In genomic region chr6:86271130-86271529, GRCm38 (mm10) we compare ENCODE assay signal across 24 mouse cellular contexts.
DNase-seq lines count a peak whose midpoint lies in the region; ATAC-seq and TF ChIP-seq lines count a peak whose summit lies in the region.
"Had no signal": no experiment of that assay in that cellular context is flagged by ENCODE, and none has a peak within 500 bp of the region (broad histone marks: within the 10 kb centered on the region; RNA-seq: fewer than 3 reads in every experiment).

No protein-coding gene starts in this region.

- no peak for TF ChIP-seq EP300 in stomach, postnatal 0 days (optimal IDR thresholded peaks at IDR 0.05)

- WGBS in hindbrain, embryonic 10.5 days, result 86% methylated on average over 5 of the region's 5 CpGs
- WGBS in hindbrain, embryonic 13.5 days, result 82% methylated on average over 5 of the region's 5 CpGs
- WGBS in midbrain, embryonic 11.5 days, result 91% methylated on average over 5 of the region's 5 CpGs
- WGBS in midbrain, embryonic 15.5 days, result 85% methylated on average over 5 of the region's 5 CpGs
- WGBS in stomach, postnatal 0 days, result 78% methylated on average over 5 of the region's 5 CpGs

- H3K36me3 ChIP-seq in hindbrain, embryonic 10.5 days, result no peaks in the 10 kb centered on the region
- no peaks in the 10 kb centered on the region for H3K36me3 ChIP-seq in hindbrain, embryonic 13.5 days
- H3K36me3 ChIP-seq in midbrain, embryonic 11.5 days (ENCODE audit: control insufficient read depth, insufficient read depth, low read length), result no peaks in the 10 kb centered on the region
- no peaks in the 10 kb centered on the region for H3K36me3 ChIP-seq in midbrain, embryonic 15.5 days (replicated peaks)
- H3K36me3 ChIP-seq in stomach, postnatal 0 days (ENCODE audit: control insufficient read depth, insufficient read depth, low read length), result no peaks in the 10 kb centered on the region
- H3K36me3 ChIP-seq: embryonic facial prominence, embryonic 10.5 days; embryonic facial prominence, embryonic 15.5 days; forebrain, embryonic 12.5 days; hindbrain, embryonic 12.5 days; limb, embryonic 13.5 days; lung, embryonic 15.5 days had no signal

- H3K4me1 ChIP-seq in hindbrain, embryonic 10.5 days (replicated peaks), result peaks cover 23% of the 10 kb centered on the region
- H3K4me1 ChIP-seq in hindbrain, embryonic 13.5 days (replicated peaks), result peaks cover 6% of the 10 kb centered on the region; the same call in 1 of the 2 replicates
- no peaks in the 10 kb centered on the region for H3K4me1 ChIP-seq in midbrain, embryonic 11.5 days (ENCODE audit: control insufficient read depth, insufficient read depth, low read length)
- H3K4me1 ChIP-seq in midbrain, embryonic 15.5 days, result peaks cover 4% of the 10 kb centered on the region; the same call in 1 of the 2 replicates
- no peaks in the 10 kb centered on the region for H3K4me1 ChIP-seq in stomach, postnatal 0 days (replicated peaks; ENCODE audit: control insufficient read depth, insufficient read depth)

- H3K4me3 ChIP-seq in hindbrain, embryonic 10.5 days, result no peak overlapping the region
- H3K4me3 ChIP-seq in hindbrain, embryonic 13.5 days, result no peak overlapping the region
- no peak overlapping the region for H3K4me3 ChIP-seq in midbrain, embryonic 11.5 days (ENCODE audit: low read depth, low read length)
- H3K4me3 ChIP-seq in midbrain, embryonic 15.5 days, result no peak overlapping the region
- no peak overlapping the region for H3K4me3 ChIP-seq in stomach, postnatal 0 days (ENCODE audit: low read depth, low read length)
- H3K4me3 ChIP-seq: embryonic facial prominence, embryonic 10.5 days; embryonic facial prominence, embryonic 15.5 days; forebrain, embryonic 12.5 days; hindbrain, embryonic 12.5 days; limb, embryonic 13.5 days; lung, embryonic 15.5 days had no signal

- no peak for DNase-seq in hindbrain, embryonic 10.5 days (ENCODE audit: low spot score)
- peak; percentile 6 for DNase-seq in midbrain, embryonic 11.5 days (ENCODE audit: low spot score, missing footprints)
- peak; percentile 66 for DNase-seq in cerebellum, adult 9-11 months
- no peak for DNase-seq in stomach, postnatal 0 days (ENCODE audit: low spot score)
- DNase-seq in spleen, adult 18-20 months, result no peak
- DNase-seq: forebrain, postnatal 0 days; kidney, postnatal 10 days; layer of hippocampus, adult 9-11 months; right cerebral cortex, postnatal 25 days; thymus, adult 18-20 months; thymus, postnatal 25 days had no signal

- no peaks in the 10 kb centered on the region for H3K9me3 ChIP-seq in hindbrain, embryonic 10.5 days
- no peaks in the 10 kb centered on the region for H3K9me3 ChIP-seq in hindbrain, embryonic 13.5 days
- H3K9me3 ChIP-seq in midbrain, embryonic 11.5 days (ENCODE audit: control insufficient read depth, low read length), result no peaks in the 10 kb centered on the region
- H3K9me3 ChIP-seq in midbrain, embryonic 15.5 days, result no peaks in the 10 kb centered on the region
- H3K9me3 ChIP-seq in stomach, postnatal 0 days (ENCODE audit: control insufficient read depth, low read length), result no peaks in the 10 kb centered on the region
- H3K9me3 ChIP-seq: embryonic facial prominence, embryonic 10.5 days; embryonic facial prominence, embryonic 15.5 days; forebrain, embryonic 12.5 days; G1E; hindbrain, embryonic 12.5 days; lung, embryonic 15.5 days had no signal

- TF ChIP-seq CTCF in stomach, postnatal 0 days (IDR thresholded peaks at IDR 0.05; ENCODE audit: low read depth), result no peak

- no peak for ATAC-seq in hindbrain, embryonic 13.5 days (ENCODE audit: low FRiP score)
- ATAC-seq in midbrain, embryonic 11.5 days (ENCODE audit: low FRiP score), result no peak
- ATAC-seq in midbrain, embryonic 15.5 days (replicated peaks), result no peak
- ATAC-seq in stomach, postnatal 0 days (ENCODE audit: low FRiP score, low TSS enrichment), result 0 out of 2 replicates have a peak, but pooled peaks have one; percentile 21
- no peak for ATAC-seq in inflammation-experienced regulatory T-cells, adult 6 months
- ATAC-seq: forebrain, postnatal 0 days; intestine, postnatal 0 days; midbrain, embryonic 16.5 days had no signal

- H3K27ac ChIP-seq in hindbrain, embryonic 10.5 days, result 0 out of 2 replicates have a peak overlapping the region, but pooled peaks have one; percentile 1
- H3K27ac ChIP-seq in hindbrain, embryonic 13.5 days, result no peak overlapping the region
- H3K27ac ChIP-seq in midbrain, embryonic 11.5 days (ENCODE audit: low read depth, low read length), result no peak overlapping the region
- H3K27ac ChIP-seq in midbrain, embryonic 15.5 days, result no peak overlapping the region
- H3K27ac ChIP-seq in stomach, postnatal 0 days (replicated peaks), result no peak overlapping the region
- H3K27ac ChIP-seq: embryonic facial prominence, embryonic 15.5 days; forebrain, embryonic 12.5 days; hindbrain, embryonic 12.5 days; limb, embryonic 13.5 days; lung, embryonic 15.5 days had no signal

- no peak overlapping the region for H3K4me2 ChIP-seq in hindbrain, embryonic 13.5 days
- H3K4me2 ChIP-seq in midbrain, embryonic 11.5 days, result no peak overlapping the region
- H3K4me2 ChIP-seq in midbrain, embryonic 15.5 days, result no peak overlapping the region
- no peak overlapping the region for H3K4me2 ChIP-seq in stomach, postnatal 0 days (replicated peaks; ENCODE audit: low read depth)
- H3K4me2 ChIP-seq: embryonic facial prominence, embryonic 15.5 days; forebrain, embryonic 12.5 days; hindbrain, embryonic 12.5 days; limb, embryonic 13.5 days; liver, embryonic 11.5 days; lung, embryonic 15.5 days had no signal

- H3K27me3 ChIP-seq in hindbrain, embryonic 10.5 days (ENCODE audit: insufficient read depth, poor library complexity, severe bottlenecking), result 0 out of 2 replicates have a peak, but pooled peaks cover 3% of the 10 kb centered on the region
- no peaks in the 10 kb centered on the region for H3K27me3 ChIP-seq in hindbrain, embryonic 13.5 days
- H3K27me3 ChIP-seq in midbrain, embryonic 11.5 days (ENCODE audit: control insufficient read depth, insufficient read depth, low read length), result no peaks in the 10 kb centered on the region
- H3K27me3 ChIP-seq in midbrain, embryonic 15.5 days (replicated peaks), result no peaks in the 10 kb centered on the region
- H3K27me3 ChIP-seq in stomach, postnatal 0 days (ENCODE audit: control insufficient read depth, insufficient read depth, low read length), result no peaks in the 10 kb centered on the region
- H3K27me3 ChIP-seq: embryonic facial prominence, embryonic 15.5 days; forebrain, embryonic 12.5 days; hindbrain, embryonic 12.5 days; lung, embryonic 15.5 days had no signal

- H3K9ac ChIP-seq in hindbrain, embryonic 13.5 days, result no peak overlapping the region
- H3K9ac ChIP-seq in midbrain, embryonic 11.5 days (ENCODE audit: low read length), result no peak overlapping the region
- no peak overlapping the region for H3K9ac ChIP-seq in midbrain, embryonic 15.5 days
- no peak overlapping the region for H3K9ac ChIP-seq in stomach, postnatal 0 days (ENCODE audit: low read length)
- H3K9ac ChIP-seq: embryonic facial prominence, embryonic 15.5 days; forebrain, embryonic 12.5 days; forebrain, postnatal 0 days; hindbrain, embryonic 12.5 days; limb, embryonic 13.5 days; lung, embryonic 15.5 days had no signal

Comparison
In these comparisons a context has a peak if more than half of its experiments do, and no peak if none do; other contexts are left out.
1. DNase-seq: peak in midbrain, embryonic 11.5 days (single experiment) and cerebellum, adult 9-11 months (single experiment); none in hindbrain, embryonic 10.5 days (single experiment), stomach, postnatal 0 days (single experiment) and spleen, adult 18-20 months (0 of 2).